Mouse (Mus musculus): ENCODE data around the gene Kif21b.

Kif21b gene

GRCm38 (mm10) chr1:136130951-136131558 is at the start of gene Kif21b:
TSS of gene Kif21b (plus strand) at chr1:136131389.
- peak; percentile 91 for DNase-seq (ENCODE audit: low read depth, low spot score)

GRCm38 (mm10) chr1:136085988-136086685 is 45.1 kb upstream of the Kif21b start:
- DNase-seq (ENCODE audit: low read depth, low spot score), result no peak

GRCm38 (mm10) chr1:136089368-136090165 is 41.6 kb upstream of the Kif21b start:
- peak; percentile 41 for DNase-seq (ENCODE audit: low read depth, low spot score)

DNA sequence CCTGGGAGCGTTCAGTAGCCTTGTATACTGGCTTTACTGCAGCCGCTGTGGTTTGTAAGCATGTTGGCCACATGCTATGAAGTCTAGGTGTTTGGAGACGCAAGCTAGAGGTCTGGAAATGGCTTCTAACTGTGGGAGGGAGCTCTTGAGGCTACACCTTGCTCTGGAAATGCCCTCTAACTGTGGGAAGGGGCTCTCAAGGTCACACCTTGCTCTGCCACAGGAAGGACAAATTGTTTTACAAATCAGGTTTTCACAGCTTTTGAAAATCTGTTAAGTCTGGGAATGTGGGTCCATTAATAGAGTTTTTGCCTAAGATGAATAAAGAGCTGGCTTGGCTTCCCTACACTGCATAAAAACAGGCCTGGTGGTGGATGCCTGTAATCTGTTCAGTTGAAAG is 37.5 kb upstream of the Kif21b start:
- DNase-seq (ENCODE audit: low read depth, low spot score), result no peak

- DNase-seq (ENCODE audit: low read depth, low spot score), result no peak
These were observed 36.4 kb upstream of the Kif21b start for GRCm38 (mm10) chr1:136094807-136095206.

- no peak for DNase-seq (ENCODE audit: low read depth, low spot score)
These were observed 29.1 kb upstream of the Kif21b start for GRCm38 (mm10) chr1:136102094-136102493.

DNA sequence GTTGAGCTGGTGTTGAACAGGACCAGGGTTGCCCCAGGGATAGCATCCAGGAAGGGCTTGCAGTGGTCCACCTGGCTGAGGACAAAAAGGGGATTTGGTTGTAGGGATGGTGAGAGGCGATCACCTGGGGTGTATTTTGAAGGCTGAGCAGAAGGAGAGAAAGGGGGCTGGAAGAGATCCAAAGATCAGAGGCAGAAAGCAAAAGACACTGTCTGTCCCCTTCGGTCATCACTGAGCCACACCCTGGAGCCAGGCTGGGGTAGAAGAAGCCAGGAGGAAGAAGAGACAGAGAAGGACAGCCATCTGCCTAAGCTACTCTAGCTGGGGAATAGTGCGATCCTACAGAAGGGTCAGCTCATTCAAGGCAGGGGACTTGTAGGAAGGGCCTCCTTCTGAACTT is 28.6 kb upstream of the Kif21b start:
- DNase-seq (ENCODE audit: low read depth, low spot score), result no peak

DNA sequence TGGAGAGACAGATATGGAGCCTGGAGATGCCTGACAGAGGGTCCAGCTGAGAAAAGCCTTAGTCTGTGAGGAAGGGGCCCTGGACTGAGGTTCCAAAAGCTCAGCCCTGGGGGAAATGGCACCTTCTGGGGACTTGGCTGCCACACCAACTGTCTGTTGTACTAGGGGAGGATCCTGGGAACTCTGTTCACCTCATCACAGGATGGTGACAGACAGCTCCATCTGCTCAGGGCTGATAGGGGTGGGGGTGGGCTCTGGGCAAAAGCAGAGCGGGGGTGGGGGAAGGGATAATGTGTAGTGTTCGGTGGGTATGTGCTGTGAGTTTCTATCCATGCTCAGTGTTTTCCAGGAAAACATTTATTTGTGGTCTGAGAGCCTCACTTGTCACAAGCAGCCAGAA is 28.2 kb upstream of the Kif21b start:
- DNase-seq (ENCODE audit: low read depth, low spot score), result no peak

DNA sequence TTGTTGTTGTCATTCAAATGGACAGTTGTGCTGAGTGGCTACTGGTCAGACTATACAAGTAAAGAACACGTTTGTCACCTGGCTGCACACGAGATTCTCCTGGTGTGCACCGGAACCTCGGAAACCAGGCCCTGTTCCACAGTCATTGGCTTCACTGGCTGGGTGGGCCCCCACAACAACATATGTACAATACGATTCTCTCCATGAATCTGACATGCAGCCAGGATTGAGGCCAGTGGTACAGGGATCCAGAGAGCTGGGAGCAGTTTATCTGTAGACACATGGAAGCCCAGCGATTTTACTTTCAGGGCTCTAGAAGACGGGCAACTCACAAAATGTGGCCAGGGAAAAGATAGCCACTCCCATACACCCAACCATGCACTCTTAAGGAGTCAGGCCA is 27.5 kb upstream of the Kif21b start:
- DNase-seq (ENCODE audit: low read depth, low spot score), result no peak

DNA sequence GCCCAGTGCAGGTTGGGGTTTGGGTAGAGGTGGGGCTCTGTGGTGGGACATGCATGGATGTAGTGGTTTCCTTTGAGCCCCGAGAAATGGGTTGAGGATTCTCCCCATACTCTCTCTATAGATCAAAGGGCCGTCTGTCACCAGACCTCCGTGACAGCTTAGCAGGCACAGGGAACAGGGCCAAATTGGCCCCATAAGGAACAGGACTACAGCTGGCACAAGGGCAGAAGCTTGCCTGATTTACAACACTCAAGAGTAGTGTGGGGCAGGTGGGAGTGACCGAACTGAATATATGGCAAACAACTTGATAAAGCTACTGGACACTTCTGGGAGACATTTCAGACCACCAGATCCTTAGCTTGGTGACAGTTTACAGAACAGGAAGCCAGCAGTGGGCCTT is 26.4 kb upstream of the Kif21b start:
- DNase-seq (ENCODE audit: low read depth, low spot score), result no peak

DNA sequence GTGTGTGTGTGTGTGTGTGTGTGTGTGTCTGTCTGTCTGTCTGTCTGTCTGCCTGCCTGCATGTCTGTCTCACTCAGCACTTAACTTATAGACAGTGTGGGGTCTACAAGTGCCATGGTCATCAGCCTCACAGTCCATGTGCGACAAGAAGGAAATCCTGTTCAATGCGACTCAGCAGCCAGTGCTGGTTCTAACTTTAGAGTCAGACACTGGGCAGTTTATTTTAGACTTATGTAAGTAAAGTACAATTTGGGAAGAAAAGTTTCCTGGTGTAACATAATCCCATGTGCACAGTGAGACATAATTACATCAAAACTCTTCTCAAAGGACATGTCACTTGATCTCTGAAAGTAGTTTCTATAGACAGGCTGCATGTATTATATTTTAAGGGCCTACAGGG is 21.7 kb upstream of the Kif21b start:
- DNase-seq (ENCODE audit: low read depth, low spot score), result no peak

DNA sequence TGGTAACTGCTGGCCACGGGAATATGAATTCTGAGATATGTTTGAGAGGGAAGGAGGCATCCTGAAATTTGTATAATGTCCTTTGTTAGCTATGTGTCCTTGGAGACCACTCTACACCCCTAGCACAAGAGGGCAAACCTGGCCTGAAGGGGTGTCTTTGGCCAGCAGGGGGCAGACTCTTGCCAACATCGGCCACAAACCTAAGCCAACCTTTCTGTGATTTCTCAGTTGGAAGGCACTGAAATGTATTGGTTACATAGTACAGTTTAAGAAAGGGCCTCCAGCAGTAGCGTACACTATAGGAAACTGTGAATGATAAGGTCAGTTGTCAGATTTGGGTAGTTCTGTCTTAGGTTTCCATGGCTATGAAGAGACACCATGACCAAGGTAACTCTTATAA is 15.0 kb upstream of the Kif21b start:
- DNase-seq (ENCODE audit: low read depth, low spot score), result no peak

DNA sequence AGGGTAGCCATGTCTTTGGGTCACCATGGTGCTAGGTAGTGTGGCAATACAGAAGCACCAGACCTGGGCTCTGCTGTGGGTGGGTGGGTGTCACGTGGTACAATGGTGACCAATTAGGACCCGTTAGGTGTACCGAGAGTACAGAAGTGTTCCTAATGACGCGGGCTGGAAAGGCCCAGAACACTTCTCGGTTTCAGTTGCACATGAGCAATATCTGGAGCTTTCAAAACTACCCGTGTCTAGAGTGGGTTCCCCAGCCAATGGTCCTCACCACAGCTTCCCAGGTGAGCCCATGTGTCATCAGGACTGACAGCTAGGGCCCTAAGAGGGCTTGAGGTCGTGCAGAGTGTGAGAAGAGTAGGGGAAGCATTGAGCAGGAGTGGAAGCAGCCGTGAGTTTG is 14.1 kb upstream of the Kif21b start:
- no peak for DNase-seq (ENCODE audit: low read depth, low spot score)

DNA sequence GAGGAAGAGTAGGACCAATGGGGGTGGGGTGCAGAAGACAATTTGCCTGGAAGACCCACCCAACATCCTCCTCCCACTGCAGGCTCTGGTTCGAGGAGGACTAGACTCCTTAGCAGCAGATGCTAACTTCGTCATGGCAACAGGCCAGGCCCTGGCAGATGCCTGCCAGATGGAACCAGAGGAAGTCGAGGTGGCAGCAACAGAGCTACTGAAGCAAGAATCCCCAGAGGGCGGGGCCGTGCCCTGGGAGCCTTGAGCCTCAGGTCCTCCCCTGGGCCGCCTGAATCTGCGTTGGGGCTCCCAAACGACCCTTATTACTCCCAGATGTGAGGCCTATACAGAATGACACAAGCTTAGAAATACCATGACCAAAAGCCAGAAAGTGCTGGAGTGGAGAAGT is 12.3 kb upstream of the Kif21b start:
- DNase-seq (ENCODE audit: low read depth, low spot score), result no peak

DNA sequence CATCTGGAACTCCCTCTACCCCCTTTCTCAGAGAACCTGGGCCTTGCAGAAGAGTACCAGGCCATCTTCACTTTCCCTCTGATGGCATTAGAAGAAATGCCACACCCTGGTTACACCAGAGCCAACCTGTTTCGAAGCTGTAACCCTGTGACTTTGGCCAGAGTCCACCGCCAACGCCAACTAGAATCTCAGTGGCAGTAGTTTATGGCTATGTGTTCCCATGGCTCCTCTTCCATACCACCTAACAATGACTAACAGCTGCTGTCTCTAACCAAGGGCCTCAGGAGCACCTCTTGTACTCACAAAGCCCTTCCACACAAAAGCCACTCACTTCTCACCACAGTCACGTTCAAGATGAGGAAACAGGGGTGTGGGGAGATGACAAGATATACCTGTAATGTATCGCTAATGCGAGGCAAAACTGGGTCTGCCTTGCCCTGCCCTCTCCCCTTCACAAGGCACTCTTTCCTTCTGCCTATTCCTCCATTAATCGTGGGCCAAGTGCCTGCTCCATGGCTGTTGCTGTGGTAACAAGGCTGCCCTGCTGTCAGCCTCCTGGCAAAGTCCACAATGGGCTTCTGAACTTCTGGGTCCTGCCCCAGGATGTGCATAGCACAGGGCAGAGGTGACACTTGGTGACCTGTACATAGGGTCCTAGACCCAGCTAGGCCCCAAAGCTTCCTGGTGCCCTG is 11.5 kb upstream of the Kif21b start:
- no peak for DNase-seq (ENCODE audit: low read depth, low spot score)

- no peak for DNase-seq (ENCODE audit: low read depth, low spot score)
These were observed 11.0 kb upstream of the Kif21b start for GRCm38 (mm10) chr1:136120263-136120603.

GRCm38 (mm10) chr1:136120785-136121184 is 10.4 kb upstream of the Kif21b start:
- DNase-seq (ENCODE audit: low read depth, low spot score), result no peak

DNA sequence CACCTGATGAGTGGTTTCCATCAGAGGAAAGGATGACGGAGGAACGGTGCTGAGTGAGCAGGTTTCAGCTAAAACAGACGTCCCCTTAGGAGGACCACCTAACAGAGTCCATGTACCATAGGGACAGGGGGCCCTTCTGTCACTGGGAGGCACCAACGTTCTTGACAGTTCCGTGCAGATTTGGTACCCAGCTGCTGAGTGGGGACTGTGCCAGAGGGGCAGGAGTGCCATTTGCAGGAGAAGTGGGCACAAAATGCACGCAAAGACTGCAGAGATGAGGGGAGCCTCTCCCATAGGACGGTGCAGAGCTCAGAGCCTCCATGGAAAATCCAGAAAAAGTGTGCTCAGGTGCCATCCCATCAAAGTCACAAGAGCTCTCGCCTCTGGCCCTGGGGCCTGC is 9.2 kb upstream of the Kif21b start:
- no peak for DNase-seq (ENCODE audit: low read depth, low spot score)

DNA sequence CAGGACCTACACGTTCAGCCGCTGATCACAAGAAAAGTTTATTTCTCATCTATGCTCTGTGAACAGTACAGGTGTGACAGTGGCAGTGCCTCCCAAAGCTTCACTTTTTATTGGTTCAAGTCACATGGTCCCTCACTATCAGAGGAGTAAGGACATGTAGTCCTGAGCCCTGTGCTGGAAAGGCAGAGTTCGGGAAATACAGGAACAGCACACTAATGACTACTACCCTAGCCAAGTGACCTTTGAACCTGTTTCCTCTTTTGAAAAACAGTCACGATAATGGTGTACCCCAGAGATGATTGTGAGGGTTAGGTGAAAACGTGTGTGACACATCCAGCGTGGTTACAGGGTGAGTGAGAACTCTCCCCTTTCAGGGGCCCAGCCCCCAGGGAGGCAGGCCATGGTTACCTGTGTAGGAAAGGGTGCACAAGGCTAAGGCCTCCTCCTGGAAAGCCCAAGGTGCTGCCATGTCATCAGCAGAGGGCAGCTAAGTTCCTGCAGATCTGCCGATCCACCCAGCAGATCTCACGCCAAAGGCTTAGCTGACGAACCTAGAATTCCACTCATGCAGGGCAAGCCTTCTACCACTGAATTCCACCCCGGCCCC is 4.9 kb upstream of the Kif21b start:
- no peak for DNase-seq (ENCODE audit: low read depth, low spot score)

- DNase-seq (ENCODE audit: low read depth, low spot score), result no peak
These were observed 4.3 kb upstream of the Kif21b start for GRCm38 (mm10) chr1:136126895-136127294.

GRCm38 (mm10) chr1:136127856-136128255 is 3.3 kb upstream of the Kif21b start:
- DNase-seq (ENCODE audit: low read depth, low spot score), result no peak

- DNase-seq (ENCODE audit: low read depth, low spot score), result no peak
These were observed 2.8 kb upstream of the Kif21b start for GRCm38 (mm10) chr1:136128416-136128815.
